Mouse (Mus musculus) liver, adult 2 months (tissue): ENCODE data around the gene Clip1.

Experiments used
- CTCF ChIP-seq: fragments of 200-500 bp; IDR thresholded peaks from 2 replicates; pipeline ENCODE4 v1.5.1; 2011; ENCODE audit warnings: low read depth, low read length, control low read depth
- POLR2A ChIP-seq: fragments of 200-500 bp; IDR thresholded peaks from 2 replicates; pipeline ENCODE4 v1.6.1; 2011; ENCODE audit warnings: low read length, control low read depth; ENCODE audit not compliant: insufficient read depth; ENCODE audit errors: extremely low read depth

DNA sequence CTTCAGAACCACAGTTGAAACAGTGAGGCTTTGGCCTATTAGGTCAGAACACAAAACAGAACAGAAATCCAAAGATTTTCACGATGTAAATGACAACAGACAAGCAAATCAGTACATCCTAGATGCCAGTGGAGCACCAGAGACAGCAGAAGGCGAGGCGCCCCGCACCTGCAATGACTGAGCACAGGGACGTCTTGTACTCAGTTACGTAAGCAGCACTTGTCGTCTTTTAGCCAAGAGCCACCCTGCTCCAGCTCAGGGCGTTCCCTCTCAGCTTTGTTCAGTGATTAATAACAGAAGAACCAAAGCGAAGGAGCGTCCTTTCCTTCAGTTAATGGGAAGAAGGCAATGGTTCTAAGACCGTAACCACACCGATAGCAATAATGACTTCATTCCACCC lies 24.2 kb upstream of the Clip1 start:
- TF ChIP-seq CTCF (no peak), POLR2A (no peak)
